7 mouse cellular contexts compared by ENCODE assay signal in the genomic region with DNA sequence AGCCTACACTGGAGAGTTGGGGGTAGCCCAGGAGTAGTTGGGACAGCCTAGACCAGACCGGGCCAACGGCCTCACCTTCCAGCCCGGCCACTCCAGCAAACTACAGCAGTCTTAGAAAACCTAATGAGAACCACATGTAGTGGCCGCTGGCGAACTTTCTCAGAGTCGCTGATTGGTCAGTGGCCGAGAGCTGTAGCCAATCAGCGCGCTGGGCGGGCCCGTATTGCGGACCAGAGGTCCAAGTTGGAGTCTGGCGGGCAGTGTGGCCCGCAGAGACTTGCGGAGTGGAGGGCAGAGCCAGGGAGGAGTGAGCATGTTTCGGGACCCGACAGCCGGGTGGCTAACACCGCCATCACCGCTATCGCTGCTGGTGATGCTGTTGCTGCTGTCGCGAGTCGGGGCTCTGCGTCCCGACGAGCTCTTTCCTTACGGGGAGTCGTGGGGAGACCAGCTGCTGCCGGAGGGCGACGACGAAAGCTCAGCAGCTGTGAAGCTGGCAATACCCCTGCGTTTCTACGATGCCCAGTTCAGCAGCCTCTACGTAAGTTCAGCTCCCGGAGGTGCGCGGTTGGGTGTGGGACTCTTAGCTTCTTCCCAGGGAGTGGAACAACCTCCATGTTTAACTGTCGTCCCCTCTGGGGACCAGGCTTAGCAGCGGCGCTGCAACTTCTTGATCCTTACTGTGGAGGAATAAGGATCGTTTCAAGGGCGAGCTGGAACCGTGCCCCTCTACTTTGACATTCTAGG. TPM values are rescaled to one million over a fixed set of nuclear protein-coding genes. Genes with fewer than 3 reads are reported as not detected.
DNase-seq lines count a peak whose midpoint lies in the region; ATAC-seq and TF ChIP-seq lines count a peak whose summit lies in the region.

A gene (plus strand): TSS at position 241 of the 747 bp plus-strand sequence.

- peak within 1 kb of the TSS; percentile 42; the same call in 1 of the 2 replicates for H3K9ac ChIP-seq in embryonic facial prominence, embryonic 15.5 days
- no peak within 1 kb of the TSS for H3K9ac ChIP-seq in midbrain, postnatal 0 days (replicated peaks; ENCODE audit: low read length, poor library complexity, severe bottlenecking)

- peak within 1 kb of the TSS; percentile 71 for H3K4me2 ChIP-seq in embryonic facial prominence, embryonic 15.5 days (replicated peaks)
- H3K4me2 ChIP-seq in midbrain, postnatal 0 days (ENCODE audit: low read depth, low read length, poor library complexity, severe bottlenecking), result peak within 1 kb of the TSS; percentile 76

- no peak within 1 kb of the TSS for H3K27ac ChIP-seq in bone marrow, adult 2 months (ENCODE audit: control insufficient read depth, insufficient read depth, low read depth, low read length, poor library complexity)
- peak within 1 kb of the TSS; percentile 82 for H3K27ac ChIP-seq in embryonic facial prominence, embryonic 15.5 days (replicated peaks)
- peak within 1 kb of the TSS; percentile 88 for H3K27ac ChIP-seq in heart, embryonic 10.5 days
- no peak within 1 kb of the TSS for H3K27ac ChIP-seq in midbrain, postnatal 0 days (ENCODE audit: low read depth, low read length)

- no peaks in the 10 kb centered on the region for H3K36me3 ChIP-seq in embryonic facial prominence, embryonic 15.5 days
- H3K36me3 ChIP-seq in heart, embryonic 10.5 days, result peaks cover 28% of the 10 kb centered on the region
- H3K36me3 ChIP-seq in midbrain, postnatal 0 days (ENCODE audit: insufficient read depth, low read length), result no peaks in the 10 kb centered on the region

- no peaks in the 10 kb centered on the region; the same call in none of the 2 replicates for H3K4me1 ChIP-seq in bone marrow, adult 2 months (ENCODE audit: control insufficient read depth, insufficient read depth, low read length)
- H3K4me1 ChIP-seq in embryonic facial prominence, embryonic 15.5 days, result peaks cover 19% of the 10 kb centered on the region
- peaks cover 43% of the 10 kb centered on the region for H3K4me1 ChIP-seq in heart, embryonic 10.5 days
- peaks cover 6% of the 10 kb centered on the region; the same call in 1 of the 2 replicates for H3K4me1 ChIP-seq in midbrain, postnatal 0 days (ENCODE audit: insufficient read depth, low read length)

- ATAC-seq in embryonic facial prominence, embryonic 15.5 days (ENCODE audit: insufficient number of reproducible peaks, low FRiP score, low TSS enrichment, low read depth), result peak; percentile 94
- ATAC-seq in midbrain, postnatal 0 days (ENCODE audit: low FRiP score), result peak; percentile 89

- peaks cover 3% of the 10 kb centered on the region; the same call in 1 of the 2 replicates for H3K27me3 ChIP-seq in embryonic facial prominence, embryonic 15.5 days
- H3K27me3 ChIP-seq in heart, embryonic 10.5 days (ENCODE audit: insufficient read depth, poor library complexity, severe bottlenecking), result no peaks in the 10 kb centered on the region
- H3K27me3 ChIP-seq in midbrain, postnatal 0 days (ENCODE audit: insufficient read depth, low read length), result peaks cover 24% of the 10 kb centered on the region

- under 1% methylated on average over 45 of the region's 45 CpGs for WGBS in bone marrow, adult 2 months
- WGBS in embryonic facial prominence, embryonic 15.5 days, result under 1% methylated on average over 45 of the region's 45 CpGs
- under 1% methylated on average over 45 of the region's 45 CpGs for WGBS in heart, embryonic 10.5 days
- WGBS in midbrain, postnatal 0 days, result 1% methylated on average over 45 of the region's 45 CpGs

- H3K4me3 ChIP-seq in bone marrow, adult 2 months (replicated peaks; ENCODE audit: control insufficient read depth, low read depth, low read length), result peak within 1 kb of the TSS; percentile 50
- H3K4me3 ChIP-seq in embryonic facial prominence, embryonic 15.5 days (replicated peaks), result peak within 1 kb of the TSS; percentile 67
- H3K4me3 ChIP-seq in heart, embryonic 10.5 days, result peak within 1 kb of the TSS; percentile 77
- H3K4me3 ChIP-seq in midbrain, postnatal 0 days (ENCODE audit: low read depth, low read length), result peak within 1 kb of the TSS; percentile 40

- peak; percentile 6; the same call in 1 of the 2 replicates for TF ChIP-seq POLR2A in bone marrow, adult 2 months (IDR thresholded peaks at IDR 0.05; ENCODE audit: borderline replicate concordance, control insufficient read depth, low read depth, low read length)

- no peak for TF ChIP-seq CTCF in bone marrow, adult 2 months (IDR thresholded peaks at IDR 0.05; ENCODE audit: control insufficient read depth, insufficient read depth, low read length)
- no peak for TF ChIP-seq CTCF in midbrain, postnatal 0 days (IDR thresholded peaks at IDR 0.05)

- H3K9me3 ChIP-seq in embryonic facial prominence, embryonic 15.5 days (replicated peaks), result no peaks in the 10 kb centered on the region
- no peaks in the 10 kb centered on the region for H3K9me3 ChIP-seq in heart, embryonic 10.5 days
- H3K9me3 ChIP-seq in midbrain, postnatal 0 days (ENCODE audit: low read length), result no peaks in the 10 kb centered on the region

- peak; percentile 97 for DNase-seq in heart, embryonic 10.5 days (ENCODE audit: low spot score)
- DNase-seq in kidney, adult 9 months, result peak; percentile 91
- peak; percentile 86 for DNase-seq in liver
- peak; percentile 88 for DNase-seq in midbrain, postnatal 0 days (ENCODE audit: low spot score)
- DNase-seq in spleen, postnatal 14 days (ENCODE audit: low spot score in 2 of 2), result peak; percentile 24 to 45

RNA-seq across cellular contexts. Expression of the gene that starts here (rescaled TPM):
- 1.3 and 3.2 TPM in 2 replicates for polyA plus RNA-seq in bone marrow, adult 2 months (2011; ENCODE audit: insufficient read depth, insufficient read length, low replicate concordance, missing spikeins)
- polyA plus RNA-seq in embryonic facial prominence, embryonic 15.5 days (2015; fragmentation: Nextera tagmentation; extraction: Ambion mirVana), result 86.7 and 91.3 TPM in 2 replicates
- polyA plus RNA-seq in heart, embryonic 10.5 days (2016; fragmentation: Nextera tagmentation; extraction: Ambion mirVana), result 169 and 250 TPM in 2 replicates
- total RNA-seq in midbrain, postnatal 0 days (2014; rRNA removed), result 35.2 and 39.0 TPM in 2 replicates
- 18.6 and 21.3 TPM in 2 replicates for polyA plus RNA-seq in midbrain, postnatal 0 days (2015; fragmentation: Nextera tagmentation; extraction: Ambion mirVana)

Comparison
In these comparisons a context has a peak if more than half of its experiments do, and no peak if none do; other contexts are left out.
1. H3K27ac ChIP-seq: peak in embryonic facial prominence, embryonic 15.5 days (single experiment) and heart, embryonic 10.5 days (single experiment); none in bone marrow, adult 2 months (single experiment) and midbrain, postnatal 0 days (single experiment).
2. DNase-seq: peak in every context shown above with its lines; median percentile 97 in heart, embryonic 10.5 days; 91 in kidney, adult 9 months; 88 in midbrain, postnatal 0 days; 86 in liver; 34 in spleen, postnatal 14 days.
3. Peak in every context shown above with its lines, with median percentiles within 50 percentile points of each other: H3K4me3 ChIP-seq.